Mouse (Mus musculus): Measurements from ENCODE around the gene Hivep2.

The Hivep2 gene

DNA sequence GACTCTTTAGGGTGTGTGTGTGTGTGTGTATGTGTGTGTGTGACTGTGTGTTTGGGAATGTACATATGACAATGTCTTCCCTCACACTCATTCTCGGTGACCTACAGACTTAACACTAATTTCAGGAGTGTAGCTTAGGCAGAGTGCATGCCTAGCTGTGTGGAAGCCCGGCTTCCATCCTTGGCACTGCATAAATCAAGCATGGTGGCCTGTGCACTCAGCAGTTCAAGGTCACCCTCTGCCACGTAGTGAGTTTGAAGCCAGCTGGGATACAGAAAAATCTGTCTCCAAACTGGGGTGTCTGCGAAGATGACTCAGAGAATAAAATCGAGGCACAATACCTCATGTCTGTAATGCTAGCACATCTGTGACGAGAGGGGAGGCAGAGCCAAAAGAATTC is 115.0 kb downstream of the Hivep2 start:
- DNase-seq (ENCODE audit: low read depth, low spot score), result no peak

- DNase-seq (ENCODE audit: low read depth, low spot score), result no peak
Measured at GRCm38 (mm10) chr10:14081824-14082223, 115.9 kb downstream of the Hivep2 start.

DNA sequence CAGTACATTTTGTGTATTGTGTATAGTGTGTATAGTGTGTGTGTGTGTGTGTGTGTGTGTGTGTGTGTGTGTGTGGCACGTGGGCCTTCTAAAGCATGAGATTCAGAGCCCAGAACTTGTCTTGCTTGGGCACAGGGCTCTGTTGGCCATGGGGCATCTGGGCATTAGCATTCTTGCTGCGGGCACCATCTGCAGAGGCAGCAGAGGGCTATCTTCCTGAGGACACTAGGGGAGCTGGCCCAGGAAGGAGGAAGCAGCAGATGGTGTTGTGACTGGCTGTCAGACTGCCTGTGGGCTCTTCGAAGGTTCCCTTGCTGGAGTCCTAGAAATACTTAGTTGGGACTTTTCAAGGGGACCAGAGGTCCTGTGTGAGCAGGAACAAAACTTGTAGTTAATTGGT is 116.4 kb downstream of the Hivep2 start:
- no peak for DNase-seq (ENCODE audit: low read depth, low spot score)

GRCm38 (mm10) chr10:14085241-14085659 is 119.4 kb downstream of the Hivep2 start:
- DNase-seq (ENCODE audit: low read depth, low spot score), result no peak

GRCm38 (mm10) chr10:14085882-14086515 is 120.1 kb downstream of the Hivep2 start:
- DNase-seq (ENCODE audit: low read depth, low spot score), result no peak

- no peak for DNase-seq (ENCODE audit: low read depth, low spot score)
Measured at GRCm38 (mm10) chr10:14087316-14087715, 121.4 kb downstream of the Hivep2 start.

DNA sequence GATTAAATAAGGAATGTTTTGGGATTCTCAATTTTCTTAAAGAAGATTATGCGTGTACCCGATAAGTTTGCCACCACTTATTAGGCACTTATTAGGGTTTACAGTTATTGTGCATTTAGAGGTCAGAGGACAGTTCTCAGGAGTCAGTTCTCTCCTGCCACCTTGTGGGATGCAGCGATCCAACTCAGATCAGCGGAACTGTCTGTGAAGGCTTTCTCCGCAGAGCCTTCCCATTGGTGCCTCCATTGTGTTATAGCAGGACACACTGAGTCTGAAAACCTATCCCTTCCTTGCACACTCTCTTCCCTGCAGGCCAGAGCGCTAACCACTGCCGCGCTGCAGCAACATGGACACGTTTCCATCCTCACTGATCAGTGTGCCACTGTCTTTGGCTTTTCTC is 123.6 kb downstream of the Hivep2 start:
- DNase-seq (ENCODE audit: low read depth, low spot score), result no peak

GRCm38 (mm10) chr10:14094033-14094432 is 128.2 kb downstream of the Hivep2 start:
- no peak for DNase-seq (ENCODE audit: low read depth, low spot score)

DNA sequence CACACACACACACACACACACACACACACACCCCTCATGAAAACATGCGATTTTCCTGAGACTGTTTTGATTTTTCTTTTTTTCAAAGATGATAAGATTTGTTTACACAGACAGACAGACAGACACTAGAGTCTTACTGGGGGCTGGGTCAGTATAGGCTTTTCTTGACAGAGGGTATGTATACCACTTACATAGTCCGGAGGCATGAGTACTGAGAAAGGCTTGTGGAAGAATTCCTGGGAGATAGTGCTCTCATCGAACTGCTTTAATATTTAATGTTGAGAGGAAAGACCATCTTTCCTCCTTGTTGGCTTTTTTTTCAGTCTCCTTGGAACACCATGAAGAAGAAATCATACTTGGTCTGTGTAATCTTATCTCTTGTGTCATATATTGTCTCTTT is 130.2 kb downstream of the Hivep2 start:
- DNase-seq (ENCODE audit: low read depth, low spot score), result no peak

GRCm38 (mm10) chr10:14099182-14099581 is 133.3 kb downstream of the Hivep2 start:
- no peak for DNase-seq (ENCODE audit: low read depth, low spot score)

DNA sequence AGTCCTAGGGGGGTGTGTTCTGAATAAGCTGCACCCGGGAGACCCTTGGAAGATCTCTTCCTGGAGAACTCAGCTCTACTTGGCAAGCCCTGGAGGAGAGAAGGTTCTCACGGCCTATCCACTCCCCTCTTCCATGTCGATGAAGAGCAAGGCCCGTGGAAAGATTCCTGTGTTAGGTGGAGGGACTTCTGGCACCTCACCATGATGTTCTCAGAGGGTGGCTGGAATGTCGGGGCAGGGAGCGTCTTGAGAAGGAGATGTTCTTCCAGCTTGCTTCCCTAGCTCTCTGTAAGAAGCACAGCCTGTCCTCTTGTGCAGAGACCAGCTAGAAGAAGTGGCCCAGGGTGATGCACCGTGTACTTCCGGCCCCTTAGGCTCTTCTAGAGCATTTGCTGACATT is 134.2 kb downstream of the Hivep2 start:
- no peak for DNase-seq (ENCODE audit: low read depth, low spot score)

DNA sequence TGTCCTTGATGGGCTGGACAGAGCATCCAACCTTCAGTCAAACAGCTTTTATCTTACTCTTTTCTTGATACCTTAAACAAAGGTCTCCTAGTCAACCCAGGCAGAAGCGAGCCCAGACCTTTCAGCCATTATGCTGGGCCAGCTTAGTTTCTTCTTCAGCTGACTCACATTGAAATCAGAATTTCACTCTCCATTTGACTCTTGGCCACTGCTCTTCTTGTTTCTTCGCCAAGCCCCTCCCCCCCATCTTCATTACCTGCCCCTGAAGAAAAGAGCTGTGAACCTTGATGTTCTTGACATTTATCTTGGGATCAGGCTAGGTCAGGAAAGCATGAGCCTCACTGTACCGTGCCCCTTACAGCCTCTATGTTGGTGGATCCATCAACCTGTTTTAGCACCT is 135.0 kb downstream of the Hivep2 start:
- DNase-seq (ENCODE audit: low read depth, low spot score), result no peak

GRCm38 (mm10) chr10:14101966-14102365 is 136.1 kb downstream of the Hivep2 start:
- DNase-seq (ENCODE audit: low read depth, low spot score), result no peak

DNA sequence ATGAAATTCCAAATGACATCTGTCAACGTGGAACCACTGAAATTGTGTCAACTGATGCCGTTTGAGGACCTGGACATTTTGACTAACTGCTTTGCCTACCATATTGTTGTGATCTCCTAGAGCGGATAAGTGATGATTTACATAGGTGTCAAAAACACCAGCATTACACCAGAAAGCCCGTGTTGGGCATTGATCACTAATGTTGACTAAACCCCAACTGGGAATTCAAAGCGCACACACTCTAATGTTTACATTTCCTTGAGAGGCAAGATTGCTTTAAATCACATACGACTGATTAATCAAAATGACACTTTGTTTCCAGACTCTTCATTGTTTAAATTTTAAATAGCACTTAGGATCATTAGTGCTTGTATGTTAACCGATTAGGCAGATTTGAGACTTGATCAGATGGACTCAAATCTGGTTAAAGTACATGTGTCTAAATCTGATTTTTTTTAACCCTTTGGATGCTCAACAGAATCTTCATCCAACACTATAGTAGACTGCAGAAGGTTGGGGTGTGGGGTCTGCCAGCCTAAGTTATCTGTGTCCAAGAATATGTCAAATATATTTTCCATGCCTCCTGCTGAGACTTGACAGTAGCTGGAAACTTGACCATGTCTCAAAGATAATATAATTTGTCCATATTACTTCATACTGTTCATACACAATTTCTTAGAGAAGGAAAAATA is 142.3 kb downstream of the Hivep2 start:
- DNase-seq (ENCODE audit: low read depth, low spot score), result no peak

DNA sequence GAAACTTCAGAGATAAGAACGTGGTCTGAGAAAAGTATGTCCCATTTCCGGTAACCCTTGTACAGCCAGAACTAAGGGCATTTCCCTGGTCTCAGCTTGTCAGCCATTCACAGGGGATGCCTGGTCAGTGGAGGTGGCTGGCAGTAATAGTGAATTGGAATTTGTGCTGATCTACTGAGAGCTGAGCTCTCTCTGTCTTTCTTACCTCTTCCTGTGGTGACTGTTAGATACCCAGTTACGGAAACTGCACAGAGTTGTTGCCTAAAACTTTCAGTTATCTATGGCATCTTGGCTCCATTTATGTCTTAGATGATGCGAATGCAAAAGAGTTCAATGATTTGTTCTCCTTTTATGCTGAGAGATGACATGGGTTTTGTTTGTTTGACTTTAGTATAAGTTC is 150.0 kb downstream of the Hivep2 start:
- DNase-seq (ENCODE audit: low read depth, low spot score), result no peak

- no peak for DNase-seq (ENCODE audit: low read depth, low spot score)
Measured at GRCm38 (mm10) chr10:14116978-14117377, 151.1 kb downstream of the Hivep2 start.

DNA sequence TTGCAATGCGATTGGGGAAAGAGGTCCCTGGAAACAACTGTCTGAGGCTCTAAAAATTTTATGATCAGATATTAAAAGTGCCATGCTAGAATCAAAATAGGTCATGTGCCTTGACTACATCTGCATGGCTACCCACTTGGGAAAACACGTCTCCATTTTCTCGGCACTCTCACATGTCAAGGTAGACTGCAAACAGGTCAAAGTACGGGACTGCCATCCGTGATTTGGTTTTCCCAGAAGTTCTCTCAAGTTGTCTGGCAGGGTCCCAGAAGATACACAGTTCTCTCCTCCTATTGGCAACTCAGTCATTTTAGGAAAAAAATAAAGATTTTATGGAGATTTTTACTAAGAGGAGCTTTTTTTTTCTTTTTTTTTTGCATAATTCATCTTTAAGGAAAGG is 153.3 kb downstream of the Hivep2 start:
- no peak for DNase-seq (ENCODE audit: low read depth, low spot score)

DNA sequence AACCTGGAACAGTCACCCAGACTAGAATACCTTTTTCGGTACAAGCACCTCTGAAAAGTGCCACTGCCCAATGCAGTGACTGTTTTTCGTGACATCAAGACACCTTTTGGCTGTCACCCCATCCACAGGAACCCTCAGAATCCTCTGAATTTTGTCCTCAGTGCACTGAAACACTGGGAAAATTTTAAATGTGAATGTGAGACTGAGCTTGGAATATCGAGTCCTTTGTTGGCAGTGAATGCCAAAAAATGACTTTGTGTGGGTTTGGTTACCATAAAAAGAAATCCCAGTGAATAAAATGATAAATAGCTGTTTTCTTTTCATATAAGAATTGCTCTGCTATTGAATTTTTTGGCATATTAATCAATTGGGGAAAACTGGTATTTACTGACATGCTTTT is 154.6 kb downstream of the Hivep2 start:
- no peak for DNase-seq (ENCODE audit: low read depth, low spot score)

GRCm38 (mm10) chr10:14127826-14128225 is 162.0 kb downstream of the Hivep2 start:
- no peak for DNase-seq (ENCODE audit: low read depth, low spot score)

- no peak for DNase-seq (ENCODE audit: low read depth, low spot score)
Measured at GRCm38 (mm10) chr10:14130270-14130669, 164.4 kb downstream of the Hivep2 start.

DNA sequence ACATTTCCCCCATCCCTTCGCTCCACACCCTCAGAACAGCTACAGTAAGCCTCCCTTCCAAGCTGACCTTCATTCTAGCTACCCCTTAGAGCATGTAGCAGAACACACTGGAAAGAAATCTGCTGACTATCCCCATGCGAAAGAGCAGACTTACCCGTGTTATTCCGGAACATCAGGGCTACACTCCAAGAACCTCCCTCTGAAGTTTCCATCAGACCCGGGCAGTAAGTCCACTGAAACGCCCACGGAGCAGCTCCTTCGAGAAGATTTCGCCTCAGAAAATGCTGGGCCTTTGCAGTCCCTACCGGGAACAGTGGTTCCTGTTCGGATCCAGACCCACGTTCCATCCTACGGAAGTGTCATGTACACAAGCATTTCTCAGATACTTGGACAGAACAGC is 165.4 kb downstream of the Hivep2 start:
- DNase-seq (ENCODE audit: low read depth, low spot score), result no peak

DNA sequence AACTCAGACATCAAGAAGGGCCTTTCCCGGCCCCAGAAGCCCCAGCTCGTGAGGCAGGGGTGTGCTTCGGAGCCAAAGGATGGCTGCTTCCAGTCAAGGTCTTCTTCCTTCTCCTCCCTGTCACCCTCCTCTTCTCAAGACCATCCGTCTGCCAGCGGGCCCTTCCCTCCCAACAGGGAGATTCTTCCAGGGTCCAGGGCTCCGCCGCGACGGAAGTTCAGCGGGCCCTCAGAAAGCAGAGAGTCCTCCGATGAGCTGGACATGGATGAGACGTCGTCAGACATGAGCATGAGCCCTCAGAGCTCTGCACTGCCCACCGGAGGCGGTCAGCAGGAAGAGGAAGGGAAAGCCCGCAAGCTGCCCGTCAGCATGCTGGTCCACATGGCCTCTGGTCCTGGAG is 166.2 kb downstream of the Hivep2 start:
- DNase-seq (ENCODE audit: low read depth, low spot score), result no peak

GRCm38 (mm10) chr10:14132937-14133336 is 167.1 kb downstream of the Hivep2 start:
- DNase-seq (ENCODE audit: low read depth, low spot score), result no peak

- DNase-seq (ENCODE audit: low read depth, low spot score), result no peak
Measured at GRCm38 (mm10) chr10:14138663-14139062, 172.8 kb downstream of the Hivep2 start.

Measured in retina, adult 2 months (tissue).